Mouse (Mus musculus) neural tube, embryonic 12.5 days (tissue): ENCODE data around the gene Phb. TPM values are rescaled to one million over a fixed set of nuclear protein-coding genes. Genes with fewer than 3 reads are reported as not detected.
"Not testable (repeated sequence)": the region's sequence is repeated elsewhere in the genome, so short reads cannot be mapped to it uniquely, and the experiment has no call there.

Source experiments
- ATAC-seq: fragments of 200-750 bp; cut with Nextera tagmentation; 2 replicates; pipeline ENCODE4 v1.8.0; 2017; ENCODE audit warnings: low read depth, mild to moderate bottlenecking, moderate TSS enrichment, moderate library complexity; ENCODE audit not compliant: low FRiP score
- H3K27ac ChIP-seq: fragments of 300-500 bp; sonication (generic); 2 replicates; pipeline ENCODE4 v1.5.1; 2016
- H3K27me3 ChIP-seq: fragments of 300-500 bp; sonication (generic); replicated peaks from 2 replicates; pipeline ENCODE4 v1.6.1; 2016; ENCODE audit warnings: mild to moderate bottlenecking
- H3K36me3 ChIP-seq: fragments of 300-500 bp; sonication (generic); 2 replicates; pipeline ENCODE4 v1.6.1; 2016; ENCODE audit warnings: mild to moderate bottlenecking
- H3K4me1 ChIP-seq: fragments of 300-500 bp; sonication (generic); 2 replicates; pipeline ENCODE4 v1.6.1; 2016
- H3K4me2 ChIP-seq: fragments of 300-500 bp; sonication (generic); replicated peaks from 2 replicates; pipeline ENCODE4 v1.6.1; 2016; ENCODE audit warnings: mild to moderate bottlenecking
- H3K4me3 ChIP-seq: fragments of 300-500 bp; sonication (generic); 2 replicates; pipeline ENCODE4 v1.5.1; 2016
- H3K9ac ChIP-seq: fragments of 300-500 bp; sonication (generic); 2 replicates; pipeline ENCODE4 v1.6.1; 2016; ENCODE audit warnings: mild to moderate bottlenecking
- H3K9me3 ChIP-seq: fragments of 300-500 bp; sonication (generic); 2 replicates; pipeline ENCODE4 v1.6.1; 2016; ENCODE audit warnings: mild to moderate bottlenecking
- WGBS: fragments of 180-500 bp; shearing (Covaris S2); methylation state at CpG from one replicate; pipeline ENCODE4 v1.1.7; 2016; 5-methylcytosine and 5-hydroxymethylcytosine counted together
- polyA plus RNA-seq: library from polyadenylated mRNA; unstranded; fragments of >200 nt; fragmentation: Nextera tagmentation; extraction: Ambion mirVana; gene quantifications from 2 replicates; pipeline ENCODE4 v1.2.1, GENCODE M21; 2016

Gene Phb
- polyA plus RNA-seq, 1 experiment from 2014 or later: 197 TPM

DNA sequence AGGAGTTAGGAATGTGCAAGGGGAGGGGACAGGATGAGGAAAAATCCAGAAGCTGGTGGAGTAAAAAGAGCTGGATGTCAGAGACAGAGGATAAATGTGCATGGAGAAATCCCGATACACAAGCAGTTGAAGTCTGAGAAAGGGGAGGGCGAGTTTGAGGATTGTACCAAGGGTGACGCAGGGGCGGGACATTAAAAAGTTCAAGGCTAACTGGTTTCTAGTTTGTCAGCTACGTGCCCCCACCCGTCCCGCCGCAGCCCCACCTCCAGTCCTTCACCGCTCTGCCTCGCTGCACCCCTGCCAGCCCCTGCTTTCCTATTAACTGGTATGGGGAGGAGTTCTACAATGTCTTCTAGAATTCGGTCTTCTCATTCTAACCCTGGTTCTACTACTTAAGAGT lies 420 bp downstream of the Phb start:
- 2% methylated on average over 11 of the region's 11 CpGs for WGBS
- peaks cover 10% of the 10 kb centered on the region for H3K4me1 ChIP-seq
- peak overlapping the region; percentile 74 for H3K4me3 ChIP-seq
- ATAC-seq: 0 out of 2 replicates have a peak, but pooled peaks have one; percentile 13
- H3K9me3 ChIP-seq: no peaks in the 10 kb centered on the region
- peaks cover 32% of the 10 kb centered on the region for H3K36me3 ChIP-seq
- H3K27ac ChIP-seq: no peak overlapping the region
- peak overlapping the region; percentile 65 for H3K9ac ChIP-seq
- H3K4me2 ChIP-seq: peak overlapping the region; percentile 87
- no peaks in the 10 kb centered on the region for H3K27me3 ChIP-seq

DNA sequence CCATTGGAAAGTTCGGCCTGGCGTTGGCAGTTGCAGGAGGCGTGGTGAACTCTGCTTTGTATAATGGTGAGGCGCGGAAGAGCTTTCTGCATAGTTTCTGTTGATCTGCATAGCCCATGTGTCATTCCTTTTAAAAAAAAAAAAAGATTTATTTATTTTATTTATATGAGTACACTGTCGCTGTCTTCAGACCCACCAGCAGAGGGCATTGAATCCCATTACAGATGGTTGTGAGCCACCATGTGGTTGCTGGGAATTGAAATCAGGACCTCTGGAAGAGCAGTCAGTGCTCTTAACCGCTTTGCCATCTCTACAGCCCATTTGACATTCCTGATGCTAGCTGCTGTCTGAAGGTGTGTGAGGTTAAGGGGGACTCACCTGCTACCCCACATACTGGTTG lies 1.3 kb downstream of the Phb start:
- WGBS: 90% methylated on average over 7 of the region's 7 CpGs
- ATAC-seq, H3K4me2 ChIP-seq: not testable (repeated sequence)

DNA sequence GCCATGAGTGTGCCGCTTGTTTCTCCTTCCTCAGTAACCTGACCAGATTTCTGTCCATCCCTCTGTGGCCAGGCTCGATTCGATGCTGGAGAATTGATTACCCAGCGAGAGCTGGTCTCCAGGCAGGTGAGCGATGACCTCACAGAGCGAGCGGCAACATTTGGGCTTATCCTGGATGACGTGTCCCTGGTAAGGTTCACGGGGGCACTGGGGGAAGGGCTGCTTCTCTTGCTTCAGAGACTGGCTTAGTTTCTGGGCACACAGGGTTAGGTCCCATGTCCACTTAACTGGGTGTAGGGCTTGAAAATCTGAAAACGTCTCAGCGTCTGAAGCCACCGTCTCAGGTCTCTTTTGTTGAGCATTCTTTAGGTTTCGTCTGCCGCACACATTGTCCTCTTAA lies 8.7 kb downstream of the Phb start:
- H3K27ac ChIP-seq: no peak overlapping the region
- H3K4me2 ChIP-seq: no peak overlapping the region
- no peak overlapping the region for H3K4me3 ChIP-seq
- H3K36me3 ChIP-seq: peaks cover 72% of the 10 kb centered on the region
- peaks cover 11% of the 10 kb centered on the region; the same call in 1 of the 2 replicates for H3K4me1 ChIP-seq
- WGBS: 90% methylated on average over 14 of the region's 14 CpGs
- no peaks in the 10 kb centered on the region for H3K27me3 ChIP-seq
- H3K9ac ChIP-seq: no peak overlapping the region
- no peaks in the 10 kb centered on the region for H3K9me3 ChIP-seq
- ATAC-seq: no peak

More for the DNA sequence above, 1.3 kb downstream of the Phb start:
- H3K36me3 ChIP-seq: peaks cover 37% of the 10 kb centered on the region
- H3K4me1 ChIP-seq: peaks cover 10% of the 10 kb centered on the region
- not testable (repeated sequence) for H3K27me3 ChIP-seq, H3K4me3 ChIP-seq, H3K9ac ChIP-seq, H3K27ac ChIP-seq, H3K9me3 ChIP-seq

DNA sequence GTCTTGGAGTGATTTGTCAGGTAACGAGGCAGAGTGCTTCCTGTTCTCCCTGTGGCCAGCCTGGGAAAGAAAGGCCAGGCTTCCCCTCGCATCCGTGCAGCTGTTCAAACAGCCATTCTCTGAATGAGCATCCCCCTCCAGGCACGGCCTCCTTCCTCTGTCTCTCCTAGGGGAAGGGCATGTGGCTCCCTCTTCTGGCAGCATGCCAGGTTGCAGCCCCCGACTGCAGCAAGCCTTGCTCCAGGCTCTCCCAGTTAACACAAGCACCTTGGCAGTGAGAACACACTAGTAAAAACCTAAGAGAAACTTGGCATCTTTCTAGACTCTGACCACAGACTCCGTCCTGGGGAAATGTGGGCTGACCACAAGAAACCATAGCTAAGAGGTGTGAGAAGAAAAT lies 9.6 kb downstream of the Phb start:
- WGBS: 18% methylated on average over 6 of the region's 6 CpGs
- Histone ChIP-seq H3K9me3 (no peaks in the 10 kb centered on the region), H3K27ac (no peak overlapping the region), H3K27me3 (no peaks in the 10 kb centered on the region), H3K4me2 (no peak overlapping the region), H3K36me3 (peaks cover 73% of the 10 kb centered on the region), H3K9ac (no peak overlapping the region), H3K4me1 (peaks cover 11% of the 10 kb centered on the region; the same call in 1 of the 2 replicates), H3K4me3 (no peak overlapping the region)
- peak; percentile 56 for ATAC-seq

DNA sequence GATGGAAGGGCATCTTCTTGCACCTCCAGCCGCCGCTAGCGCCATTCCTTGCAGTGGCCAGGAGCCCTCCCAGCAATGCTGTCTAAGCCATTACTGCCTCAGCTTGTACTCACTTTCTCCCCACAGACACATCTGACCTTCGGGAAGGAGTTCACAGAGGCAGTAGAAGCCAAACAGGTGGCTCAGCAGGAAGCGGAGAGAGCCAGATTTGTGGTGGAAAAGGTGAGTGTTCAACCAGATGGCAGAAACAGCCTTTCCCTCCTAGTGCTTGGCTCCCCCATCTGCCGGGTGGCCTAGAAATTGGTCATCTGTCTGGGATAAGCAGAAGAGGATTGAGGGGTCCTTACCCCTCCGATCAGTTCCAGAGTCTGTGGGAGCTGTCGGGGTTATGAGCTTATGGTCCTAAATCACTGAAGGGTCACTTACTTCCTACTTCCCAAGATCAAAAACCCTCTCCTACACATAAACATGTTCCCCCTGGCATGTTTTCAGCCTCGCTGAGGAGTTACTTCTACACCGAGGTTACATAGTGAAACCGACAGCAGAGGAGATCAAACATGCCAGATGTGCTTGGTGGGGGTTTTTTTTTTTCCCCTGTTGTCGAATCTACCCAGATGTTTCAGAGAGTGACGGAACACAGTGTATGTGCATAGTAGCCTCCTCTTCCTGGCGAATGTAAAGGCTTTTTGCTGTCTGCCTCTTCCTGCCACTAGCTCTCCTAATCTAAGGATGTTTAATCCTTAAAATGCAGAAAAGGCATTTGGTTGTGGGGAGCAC lies 11.4 kb downstream of the Phb start:
- no peak overlapping the region for H3K4me3 ChIP-seq
- ATAC-seq: no peak
- H3K4me2 ChIP-seq: no peak overlapping the region
- no peak overlapping the region for H3K9ac ChIP-seq
- no peaks in the 10 kb centered on the region for H3K27me3 ChIP-seq
- H3K36me3 ChIP-seq: peaks cover 63% of the 10 kb centered on the region
- peaks cover 20% of the 10 kb centered on the region for H3K4me1 ChIP-seq
- H3K9me3 ChIP-seq: no peaks in the 10 kb centered on the region
- H3K27ac ChIP-seq: no peak overlapping the region
- 85% methylated on average over 14 of the region's 14 CpGs for WGBS

DNA sequence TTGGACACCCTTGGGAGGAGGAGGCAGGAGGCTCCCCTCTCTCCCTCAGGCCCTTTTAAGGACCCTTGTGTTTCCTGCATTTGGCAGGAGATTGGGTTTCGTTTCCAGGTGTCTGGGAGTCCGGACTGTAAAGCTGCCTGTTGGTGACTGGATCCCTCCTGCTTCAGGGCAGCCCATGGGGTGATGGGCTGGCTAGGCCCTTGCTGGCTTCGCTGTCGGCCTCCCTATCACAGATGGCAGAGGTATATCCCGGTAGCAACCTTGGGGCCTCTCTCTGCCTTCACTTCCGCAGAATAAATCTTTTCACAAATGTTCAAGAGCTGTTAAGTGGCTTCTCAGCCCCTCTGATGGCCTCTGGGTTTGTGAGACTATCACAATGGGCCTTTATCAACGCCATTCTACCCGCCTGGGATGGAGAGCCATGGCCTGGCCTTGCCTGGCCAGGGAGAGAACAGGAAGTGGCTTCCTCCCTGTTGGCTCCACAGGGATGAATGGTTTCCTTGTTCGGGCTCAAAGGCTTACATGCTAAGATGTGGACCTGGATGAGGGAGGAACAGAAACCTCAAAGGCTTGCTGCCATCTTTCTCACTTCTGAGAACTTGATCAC lies 15.3 kb downstream of the Phb start:
- 61% methylated on average over 9 of the region's 9 CpGs for WGBS
- peaks cover 43% of the 10 kb centered on the region for H3K36me3 ChIP-seq

DNA sequence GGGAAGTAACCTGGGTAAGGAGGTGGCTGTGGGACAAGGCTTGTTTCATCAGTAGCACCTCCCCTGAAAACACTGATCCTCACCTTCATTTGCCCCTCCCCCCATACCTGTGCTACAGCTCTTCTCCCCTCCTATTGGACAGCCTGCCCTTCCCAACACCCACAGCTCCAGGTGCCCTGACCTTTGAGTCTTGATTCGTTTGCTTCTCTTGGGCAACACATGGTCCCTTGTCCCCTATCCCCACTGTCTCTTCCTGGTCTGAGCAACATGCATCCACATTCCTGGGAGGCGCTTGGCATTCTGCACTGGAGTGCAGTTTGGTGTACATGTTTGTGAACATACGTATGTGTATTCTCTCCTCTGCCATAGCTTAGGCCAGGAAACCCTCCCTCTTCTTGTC lies 16.2 kb downstream of the Phb start:
- peaks cover 9% of the 10 kb centered on the region for H3K4me1 ChIP-seq
- H3K4me3 ChIP-seq: no peak overlapping the region
- no peak overlapping the region for H3K4me2 ChIP-seq
- H3K27me3 ChIP-seq: no peaks in the 10 kb centered on the region
- H3K27ac ChIP-seq: no peak overlapping the region
- no peak overlapping the region for H3K9ac ChIP-seq
- peaks cover 35% of the 10 kb centered on the region for H3K36me3 ChIP-seq
- H3K9me3 ChIP-seq: no peaks in the 10 kb centered on the region
- ATAC-seq: no peak
- WGBS: 85% methylated on average over 3 of the region's 3 CpGs

More for the DNA sequence above, 15.3 kb downstream of the Phb start:
- H3K9me3 ChIP-seq: no peaks in the 10 kb centered on the region
- no peak for ATAC-seq
- peaks cover 9% of the 10 kb centered on the region for H3K4me1 ChIP-seq
- no peak overlapping the region for H3K4me3 ChIP-seq
- no peak overlapping the region for H3K27ac ChIP-seq
- H3K4me2 ChIP-seq: no peak overlapping the region
- no peaks in the 10 kb centered on the region for H3K27me3 ChIP-seq
- no peak overlapping the region for H3K9ac ChIP-seq

DNA sequence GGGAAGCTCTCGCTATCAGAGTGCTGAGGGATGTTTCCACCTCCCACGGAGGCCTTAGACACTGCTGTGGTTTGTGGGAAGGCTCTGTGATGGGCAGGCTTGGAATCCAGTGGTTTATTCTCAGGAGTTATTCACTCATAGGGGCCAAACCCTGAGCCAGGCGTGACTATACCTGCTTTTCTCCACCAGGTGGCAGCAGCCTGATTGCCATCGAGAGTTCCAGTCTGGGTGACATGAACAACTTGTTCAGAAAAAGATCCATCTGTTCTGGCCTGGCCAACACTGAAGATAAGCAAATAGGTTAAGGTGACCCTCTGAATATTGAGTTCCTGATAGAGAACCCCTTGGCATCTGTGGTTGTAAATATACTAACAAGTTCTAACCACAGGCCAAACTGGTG lies 19.3 kb downstream of the Phb start:
- H3K27ac ChIP-seq: no peak overlapping the region
- 5% methylated on average over 4 of the region's 4 CpGs for WGBS
- H3K36me3 ChIP-seq: peaks cover 8% of the 10 kb centered on the region; the same call in 1 of the 2 replicates
- H3K27me3 ChIP-seq: peaks cover 4% of the 10 kb centered on the region; the same call in 1 of the 2 replicates
- no peak for ATAC-seq
- no peak overlapping the region for H3K4me3 ChIP-seq
- no peak overlapping the region for H3K4me2 ChIP-seq
- no peaks in the 10 kb centered on the region for H3K9me3 ChIP-seq
- peaks cover 9% of the 10 kb centered on the region for H3K4me1 ChIP-seq
- no peak overlapping the region for H3K9ac ChIP-seq

DNA sequence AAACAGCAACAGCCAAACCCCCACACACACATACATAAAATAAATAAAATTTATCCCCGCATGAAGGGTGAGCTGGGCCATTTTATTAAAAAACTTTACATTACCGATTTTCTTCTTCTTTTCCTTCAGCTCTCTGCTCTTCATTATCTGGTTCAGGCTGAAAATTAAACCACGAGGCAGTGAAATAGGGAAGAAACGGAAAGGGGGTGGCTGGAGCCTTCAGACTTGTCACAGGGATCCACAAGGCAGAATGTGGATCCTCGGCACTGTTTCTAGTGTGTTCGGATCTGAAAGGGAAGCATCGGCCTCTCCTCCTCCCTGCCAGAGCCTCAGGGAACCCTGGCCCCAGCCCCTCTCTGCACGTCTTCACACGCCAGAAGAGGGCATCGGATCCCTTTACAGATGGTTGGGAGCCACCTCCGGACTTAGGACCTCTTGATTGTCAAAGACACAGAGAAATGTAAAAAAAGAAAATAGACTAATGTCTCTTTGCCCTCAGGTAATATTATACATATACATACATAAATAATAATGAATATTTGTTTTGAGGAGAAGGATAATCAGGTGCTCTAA lies 20.4 kb downstream of the Phb start:
- Histone ChIP-seq H3K9me3 (no peaks in the 10 kb centered on the region), H3K36me3 (no peaks in the 10 kb centered on the region), H3K9ac (no peak overlapping the region), H3K4me3 (no peak overlapping the region), H3K4me2 (no peak overlapping the region), H3K4me1 (peaks cover 1% of the 10 kb centered on the region; the same call in 1 of the 2 replicates), H3K27ac (no peak overlapping the region), H3K27me3 (peaks cover 4% of the 10 kb centered on the region; the same call in 1 of the 2 replicates)
- ATAC-seq: no peak
- 42% methylated on average over 11 of the region's 11 CpGs for WGBS

DNA sequence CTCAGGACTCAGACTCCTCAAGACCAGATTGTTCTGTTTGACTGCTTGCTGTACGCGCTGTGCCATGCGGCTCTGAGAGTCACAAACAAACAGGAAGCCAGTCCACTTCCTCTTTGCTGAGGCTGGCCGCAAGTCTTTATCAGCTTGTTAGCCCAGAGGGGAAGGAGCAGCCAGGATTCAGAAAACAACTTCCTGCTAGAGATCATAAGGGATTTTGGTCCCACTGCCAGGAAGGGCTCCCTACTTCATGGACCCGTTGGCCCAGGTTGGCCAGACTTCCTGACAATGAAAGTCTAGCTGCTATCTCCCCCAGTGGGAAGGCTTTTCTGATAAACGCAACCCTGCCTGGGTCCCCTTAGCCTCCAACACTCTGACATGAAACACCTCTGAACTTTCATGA lies 21.8 kb downstream of the Phb start:
- Histone ChIP-seq H3K9me3 (no peaks in the 10 kb centered on the region), H3K36me3 (no peaks in the 10 kb centered on the region), H3K4me2 (no peak overlapping the region), H3K4me1 (no peaks in the 10 kb centered on the region), H3K4me3 (no peak overlapping the region), H3K9ac (no peak overlapping the region), H3K27ac (no peak overlapping the region), H3K27me3 (peaks cover 4% of the 10 kb centered on the region; the same call in 1 of the 2 replicates)
- ATAC-seq: no peak
- WGBS: 81% methylated on average over 6 of the region's 6 CpGs

DNA sequence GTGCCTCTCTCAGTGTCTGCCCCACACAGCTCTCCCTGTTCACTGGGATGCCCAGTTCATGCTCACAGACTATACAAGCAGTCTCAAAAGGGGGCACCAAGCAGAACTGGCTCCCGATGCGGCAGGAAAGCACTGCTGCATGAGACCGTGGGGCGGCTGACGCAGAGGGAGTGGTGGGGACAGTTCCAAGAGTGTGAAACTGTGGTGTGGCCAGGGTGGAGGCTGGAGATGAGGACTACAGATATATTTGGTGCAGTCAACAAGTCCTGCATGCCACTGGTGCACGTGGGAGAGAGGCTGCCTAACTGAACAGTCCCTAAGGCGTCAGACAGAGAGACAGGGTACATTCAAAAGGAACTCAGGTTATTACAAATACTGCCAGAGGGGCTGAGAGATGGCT lies 22.2 kb downstream of the Phb start:
- Histone ChIP-seq H3K27ac (no peak overlapping the region), H3K4me2 (no peak overlapping the region), H3K27me3 (peaks cover 4% of the 10 kb centered on the region; the same call in 1 of the 2 replicates), H3K4me1 (no peaks in the 10 kb centered on the region), H3K9ac (no peak overlapping the region), H3K36me3 (no peaks in the 10 kb centered on the region), H3K4me3 (no peak overlapping the region), H3K9me3 (no peaks in the 10 kb centered on the region)
- ATAC-seq: no peak
- 81% methylated on average over 7 of the region's 7 CpGs for WGBS

DNA sequence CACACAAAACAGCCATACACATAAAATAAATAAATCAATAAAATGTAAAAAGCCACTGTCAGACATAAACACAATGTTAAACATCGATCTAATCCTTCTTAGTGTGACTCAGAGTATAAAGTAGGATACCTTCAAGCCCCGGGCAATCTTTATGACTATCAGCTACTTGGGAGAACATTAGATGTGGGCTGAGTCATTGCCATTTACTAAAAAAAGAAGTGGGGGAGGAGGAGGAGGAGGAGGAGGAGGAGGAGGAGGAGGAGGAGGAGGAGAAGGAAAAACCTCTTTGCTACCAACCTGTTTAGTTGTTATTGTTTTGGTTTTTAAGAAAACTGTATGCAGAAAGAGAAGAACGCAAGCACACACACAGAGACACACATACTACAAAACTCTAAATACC lies 22.8 kb downstream of the Phb start:
- H3K9ac ChIP-seq: no peak overlapping the region
- H3K4me2 ChIP-seq: no peak overlapping the region
- WGBS: 83% methylated on average over 3 of the region's 3 CpGs
- no peaks in the 10 kb centered on the region for H3K36me3 ChIP-seq
- no peak overlapping the region for H3K27ac ChIP-seq
- no peaks in the 10 kb centered on the region for H3K4me1 ChIP-seq
- no peaks in the 10 kb centered on the region for H3K9me3 ChIP-seq
- ATAC-seq: no peak
- no peak overlapping the region for H3K4me3 ChIP-seq
- H3K27me3 ChIP-seq: peaks cover 4% of the 10 kb centered on the region; the same call in 1 of the 2 replicates
